Mouse (Mus musculus) erythroblast, embryonic 14.5 days (primary cell): ENCODE measurements around the gene Dhx37.

Source experiments
- GATA1 ChIP-seq: IDR thresholded peaks from 2 replicates; pipeline ENCODE4 v1.6.1; 2012; ENCODE audit warnings: low read length, inconsistent platforms, mixed read lengths
- TAL1 ChIP-seq: IDR thresholded peaks from 3 replicates; pipeline ENCODE4 v1.6.1; 2012; ENCODE audit warnings: low read length, inconsistent platforms, mixed read lengths

- no peak for TF ChIP-seq GATA1
- TF ChIP-seq TAL1 = no peak
Measured at GRCm38 (mm10) chr5:125372027-125372426, 61.9 kb downstream of the Dhx37 start.
